Mouse (Mus musculus) neural tube, embryonic 12.5 days (tissue): ENCODE data around the gene Samhd1. TPM values are rescaled to one million over a fixed set of nuclear protein-coding genes. Genes with fewer than 3 reads are reported as not detected.

Source experiments
- ATAC-seq: fragments of 200-750 bp; cut with Nextera tagmentation; 2 replicates; pipeline ENCODE4 v1.8.0; 2017; ENCODE audit warnings: low read depth, mild to moderate bottlenecking, moderate TSS enrichment, moderate library complexity; ENCODE audit not compliant: low FRiP score
- H3K27ac ChIP-seq: fragments of 300-500 bp; sonication (generic); 2 replicates; pipeline ENCODE4 v1.5.1; 2016
- H3K27me3 ChIP-seq: fragments of 300-500 bp; sonication (generic); replicated peaks from 2 replicates; pipeline ENCODE4 v1.6.1; 2016; ENCODE audit warnings: mild to moderate bottlenecking
- H3K36me3 ChIP-seq: fragments of 300-500 bp; sonication (generic); 2 replicates; pipeline ENCODE4 v1.6.1; 2016; ENCODE audit warnings: mild to moderate bottlenecking
- H3K4me1 ChIP-seq: fragments of 300-500 bp; sonication (generic); 2 replicates; pipeline ENCODE4 v1.6.1; 2016
- H3K4me2 ChIP-seq: fragments of 300-500 bp; sonication (generic); replicated peaks from 2 replicates; pipeline ENCODE4 v1.6.1; 2016; ENCODE audit warnings: mild to moderate bottlenecking
- H3K4me3 ChIP-seq: fragments of 300-500 bp; sonication (generic); 2 replicates; pipeline ENCODE4 v1.5.1; 2016
- H3K9ac ChIP-seq: fragments of 300-500 bp; sonication (generic); 2 replicates; pipeline ENCODE4 v1.6.1; 2016; ENCODE audit warnings: mild to moderate bottlenecking
- H3K9me3 ChIP-seq: fragments of 300-500 bp; sonication (generic); 2 replicates; pipeline ENCODE4 v1.6.1; 2016; ENCODE audit warnings: mild to moderate bottlenecking
- WGBS: fragments of 180-500 bp; shearing (Covaris S2); methylation state at CpG from one replicate; pipeline ENCODE4 v1.1.7; 2016; 5-methylcytosine and 5-hydroxymethylcytosine counted together
- polyA plus RNA-seq: library from polyadenylated mRNA; unstranded; fragments of >200 nt; fragmentation: Nextera tagmentation; extraction: Ambion mirVana; gene quantifications from 2 replicates; pipeline ENCODE4 v1.2.1, GENCODE M21; 2016

Samhd1 gene
- polyA plus RNA-seq, 1 experiment from 2014 or later, result 15.9 TPM

- peaks cover 13% of the 10 kb centered on the region for H3K36me3 ChIP-seq
- no peak for ATAC-seq
- H3K4me2 ChIP-seq, result no peak overlapping the region
- H3K9ac ChIP-seq, result no peak overlapping the region
- H3K9me3 ChIP-seq, result no peaks in the 10 kb centered on the region
- H3K4me1 ChIP-seq, result no peaks in the 10 kb centered on the region
- H3K4me3 ChIP-seq, result no peak overlapping the region
- 86% methylated on average over 4 of the region's 4 CpGs for WGBS
- H3K27ac ChIP-seq, result no peak overlapping the region
- no peaks in the 10 kb centered on the region for H3K27me3 ChIP-seq
These were observed 16.5 kb downstream of the Samhd1 start for GRCm38 (mm10) chr2:157118556-157118955.

- H3K9ac ChIP-seq, result no peak overlapping the region
- no peaks in the 10 kb centered on the region for H3K9me3 ChIP-seq
- 31% methylated on average over 3 of the region's 3 CpGs for WGBS
- no peak overlapping the region for H3K27ac ChIP-seq
- no peak for ATAC-seq
- no peaks in the 10 kb centered on the region for H3K4me1 ChIP-seq
- H3K4me2 ChIP-seq, result no peak overlapping the region
- H3K4me3 ChIP-seq, result no peak overlapping the region
- H3K36me3 ChIP-seq, result peaks cover 15% of the 10 kb centered on the region
- no peaks in the 10 kb centered on the region for H3K27me3 ChIP-seq
These were observed 18.1 kb downstream of the Samhd1 start for GRCm38 (mm10) chr2:157116964-157117363.

- Histone ChIP-seq H3K27me3 (no peaks in the 10 kb centered on the region), H3K4me2 (no peak overlapping the region), H3K27ac (no peak overlapping the region), H3K4me1 (no peaks in the 10 kb centered on the region), H3K36me3 (peaks cover 13% of the 10 kb centered on the region), H3K4me3 (no peak overlapping the region), H3K9me3 (no peaks in the 10 kb centered on the region), H3K9ac (no peak overlapping the region)
- ATAC-seq, result no peak
- WGBS, result 87% methylated on average over 4 of the region's 4 CpGs
These were observed 26.8 kb downstream of the Samhd1 start for GRCm38 (mm10) chr2:157108236-157108635.

- Histone ChIP-seq H3K36me3 (peaks cover 35% of the 10 kb centered on the region), H3K9me3 (no peaks in the 10 kb centered on the region), H3K27me3 (no peaks in the 10 kb centered on the region), H3K4me3 (no peak overlapping the region), H3K4me2 (no peak overlapping the region), H3K27ac (no peak overlapping the region), H3K4me1 (no peaks in the 10 kb centered on the region), H3K9ac (no peak overlapping the region)
- no peak for ATAC-seq
- WGBS, result 81% methylated on average over 8 of the region's 8 CpGs
These were observed 30.6 kb downstream of the Samhd1 start for GRCm38 (mm10) chr2:157104454-157104853.

GRCm38 (mm10) chr2:157102256-157102655 lies 32.8 kb downstream of the Samhd1 start:
- H3K9ac ChIP-seq, result no peak overlapping the region
- H3K9me3 ChIP-seq, result no peaks in the 10 kb centered on the region
- no peak overlapping the region for H3K4me3 ChIP-seq
- peaks cover 31% of the 10 kb centered on the region for H3K36me3 ChIP-seq
- no peak for ATAC-seq
- WGBS, result 45% methylated on average over 2 of the region's 2 CpGs
- H3K27ac ChIP-seq, result no peak overlapping the region
- H3K4me2 ChIP-seq, result no peak overlapping the region
- H3K27me3 ChIP-seq, result no peaks in the 10 kb centered on the region
- H3K4me1 ChIP-seq, result no peaks in the 10 kb centered on the region

DNA sequence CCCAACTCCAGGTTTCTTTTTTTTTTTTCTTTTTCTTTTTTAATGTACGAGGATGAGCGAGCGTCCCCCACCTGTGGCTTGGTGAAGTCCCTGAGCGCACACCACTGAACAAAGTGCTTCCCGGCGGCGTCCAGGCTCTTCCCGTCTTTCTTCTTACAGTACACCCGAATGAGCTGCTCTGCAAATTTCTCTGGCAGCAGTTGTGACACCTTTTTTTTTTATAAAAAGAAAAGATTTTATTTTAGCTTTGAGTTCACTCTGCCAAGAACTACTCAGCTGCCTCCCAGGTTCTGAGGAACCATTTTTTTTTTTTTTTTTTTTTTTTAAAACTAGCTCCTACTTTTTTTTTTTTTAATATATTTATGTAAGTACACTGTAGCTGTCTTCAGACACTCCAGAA lies 33.4 kb downstream of the Samhd1 start:
- Histone ChIP-seq H3K9me3 (no peaks in the 10 kb centered on the region), H3K4me1 (no peaks in the 10 kb centered on the region), H3K9ac (no peak overlapping the region), H3K4me3 (no peak overlapping the region), H3K27ac (no peak overlapping the region), H3K27me3 (no peaks in the 10 kb centered on the region), H3K36me3 (peaks cover 31% of the 10 kb centered on the region), H3K4me2 (no peak overlapping the region)
- ATAC-seq, result no peak
- WGBS, result 98% methylated on average over 9 of the region's 9 CpGs

GRCm38 (mm10) chr2:157100319-157100605 lies 34.8 kb downstream of the Samhd1 start:
- no peak for ATAC-seq
- Histone ChIP-seq H3K27me3 (no peaks in the 10 kb centered on the region), H3K36me3 (peaks cover 31% of the 10 kb centered on the region), H3K4me1 (no peaks in the 10 kb centered on the region), H3K4me2 (no peak overlapping the region), H3K27ac (no peak overlapping the region), H3K4me3 (no peak overlapping the region), H3K9me3 (no peaks in the 10 kb centered on the region), H3K9ac (no peak overlapping the region)
- WGBS, result 82% methylated on average over 12 of the region's 12 CpGs

- Histone ChIP-seq H3K4me3 (no peak overlapping the region), H3K27ac (no peak overlapping the region), H3K4me2 (no peak overlapping the region), H3K36me3 (peaks cover 30% of the 10 kb centered on the region), H3K4me1 (no peaks in the 10 kb centered on the region), H3K27me3 (no peaks in the 10 kb centered on the region), H3K9me3 (no peaks in the 10 kb centered on the region), H3K9ac (no peak overlapping the region)
- 81% methylated on average over 12 of the region's 12 CpGs for WGBS
- ATAC-seq, result no peak
These were observed 35.3 kb downstream of the Samhd1 start for GRCm38 (mm10) chr2:157099532-157100318.

GRCm38 (mm10) chr2:157095005-157095755 lies 39.9 kb downstream of the Samhd1 start:
- WGBS, result 66% methylated on average over 9 of the region's 9 CpGs
- H3K4me3 ChIP-seq, result no peak overlapping the region
- ATAC-seq, result no peak
- H3K9ac ChIP-seq, result no peak overlapping the region
- no peaks in the 10 kb centered on the region for H3K27me3 ChIP-seq
- no peaks in the 10 kb centered on the region for H3K9me3 ChIP-seq
- peaks cover 8% of the 10 kb centered on the region; the same call in 1 of the 2 replicates for H3K36me3 ChIP-seq
- no peaks in the 10 kb centered on the region for H3K4me1 ChIP-seq
- H3K27ac ChIP-seq, result no peak overlapping the region
- no peak overlapping the region for H3K4me2 ChIP-seq

- H3K4me1 ChIP-seq, result no peaks in the 10 kb centered on the region
- H3K9ac ChIP-seq, result no peak overlapping the region
- H3K27me3 ChIP-seq, result no peaks in the 10 kb centered on the region
- no peak overlapping the region for H3K4me3 ChIP-seq
- WGBS, result 63% methylated on average over 8 of the region's 8 CpGs
- no peak overlapping the region for H3K4me2 ChIP-seq
- H3K27ac ChIP-seq, result no peak overlapping the region
- no peaks in the 10 kb centered on the region for H3K9me3 ChIP-seq
- ATAC-seq, result no peak
- H3K36me3 ChIP-seq, result no peaks in the 10 kb centered on the region
These were observed 43.0 kb downstream of the Samhd1 start for GRCm38 (mm10) chr2:157092024-157092423.

GRCm38 (mm10) chr2:157087536-157088317 lies 47.3 kb downstream of the Samhd1 start:
- Histone ChIP-seq H3K9me3 (no peaks in the 10 kb centered on the region), H3K27me3 (no peaks in the 10 kb centered on the region), H3K4me2 (no peak overlapping the region), H3K4me1 (peaks cover 4% of the 10 kb centered on the region; the same call in 1 of the 2 replicates), H3K9ac (no peak overlapping the region), H3K4me3 (no peak overlapping the region), H3K27ac (no peak overlapping the region), H3K36me3 (no peaks in the 10 kb centered on the region)
- WGBS, result 84% methylated on average over 14 of the region's 14 CpGs
- ATAC-seq, result no peak

DNA sequence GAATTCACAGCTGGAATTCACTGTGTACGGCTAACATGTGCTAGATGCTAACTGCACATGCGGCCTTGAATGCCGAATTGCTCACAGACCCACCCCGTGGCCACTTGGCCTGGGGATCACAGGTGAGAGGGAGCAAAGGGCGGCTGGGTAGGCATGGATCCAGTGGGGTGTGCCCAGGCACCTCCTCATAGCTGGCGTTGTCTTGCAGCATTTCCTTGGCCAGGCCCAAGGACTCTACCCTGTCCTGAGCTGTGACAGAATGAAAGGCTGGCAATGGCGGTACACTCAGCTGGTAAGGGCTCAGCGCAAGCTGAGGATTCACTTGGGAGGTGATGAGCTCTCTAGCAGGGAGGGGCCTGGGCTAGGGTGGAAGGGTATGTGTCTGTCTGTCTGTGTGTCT lies 48.3 kb downstream of the Samhd1 start, which contains the start of gene Tldc2:
Tldc2 (plus strand) TSS at position 260 of the 400 bp plus-strand sequence.
- Histone ChIP-seq H3K4me3 (no peak within 1 kb of the TSS), H3K36me3 (no peaks in the 10 kb centered on the region), H3K9ac (no peak within 1 kb of the TSS), H3K27ac (no peak within 1 kb of the TSS), H3K27me3 (no peaks in the 10 kb centered on the region), H3K4me1 (peaks cover 9% of the 10 kb centered on the region), H3K9me3 (no peaks in the 10 kb centered on the region), H3K4me2 (no peak within 1 kb of the TSS)
- ATAC-seq, result no peak
- WGBS, result 87% methylated on average over 8 of the region's 8 CpGs
